Mouse (Mus musculus) ovary, adult 18-20 months (tissue): Measurements from ENCODE around the gene Ednrb.

Experiments used
- DNase-seq: peaks from one replicate; pipeline ENCODE4 v3.0.0; 2022; ENCODE audit warnings: low spot score, mixed read lengths

Ednrb gene

DNA sequence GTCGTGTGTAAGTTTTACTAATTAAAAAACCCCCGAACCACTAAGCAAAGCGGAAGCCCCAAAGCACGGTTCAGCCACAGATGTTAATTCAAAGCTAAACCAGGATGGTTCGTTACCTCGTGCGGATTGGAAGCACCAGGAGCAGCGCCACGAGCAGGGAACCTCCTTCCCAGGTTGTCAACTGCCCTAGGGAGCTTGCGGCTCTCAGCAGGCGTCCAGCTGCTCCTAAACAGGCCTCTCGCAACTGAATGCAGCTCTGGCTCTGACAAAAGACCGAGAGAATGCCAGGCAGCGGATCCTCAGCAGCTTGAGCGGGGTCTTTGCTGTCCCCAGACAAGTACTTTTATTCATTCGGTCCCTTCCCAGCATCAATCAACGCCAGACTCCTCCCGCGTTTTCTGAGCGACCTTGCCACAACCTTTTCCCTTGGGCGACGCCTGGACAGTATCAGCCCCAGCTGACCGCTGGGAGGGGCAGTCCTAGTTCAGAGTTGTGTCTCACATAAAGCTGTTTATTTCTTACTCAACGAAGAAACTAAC, at the start of gene Ednrb:
TSS of gene Ednrb (minus strand) at position 392 of the 539 bp plus-strand sequence.
- DNase-seq, result no peak

DNA sequence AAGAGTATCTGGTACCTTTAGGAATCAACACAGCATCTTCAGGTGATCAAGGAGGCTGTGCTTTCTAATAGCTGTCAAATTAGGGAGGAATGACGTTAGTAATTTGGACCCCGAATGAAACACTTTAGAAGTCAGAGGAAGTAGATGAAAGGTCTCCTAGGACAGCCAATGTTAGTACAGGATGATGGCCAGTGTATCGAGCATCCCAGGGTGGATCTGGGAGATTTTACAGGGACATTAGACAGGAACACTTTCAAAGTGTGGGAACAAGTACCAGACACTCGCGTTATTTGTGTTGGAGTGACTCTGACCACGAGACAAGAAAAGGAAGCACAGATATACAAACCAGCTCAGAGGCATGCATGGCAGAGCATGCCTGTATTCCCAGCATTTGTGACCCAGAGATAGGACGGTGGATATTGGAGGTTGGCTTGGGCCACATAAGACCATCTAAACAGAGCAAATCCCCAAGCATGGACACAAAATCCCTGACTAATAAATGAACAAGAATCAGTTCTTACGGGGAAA, 48.3 kb upstream of the Ednrb start:
- DNase-seq, result no peak

GRCm38 (mm10) chr14:103890761-103891160, 46.6 kb upstream of the Ednrb start:
- no peak for DNase-seq

DNA sequence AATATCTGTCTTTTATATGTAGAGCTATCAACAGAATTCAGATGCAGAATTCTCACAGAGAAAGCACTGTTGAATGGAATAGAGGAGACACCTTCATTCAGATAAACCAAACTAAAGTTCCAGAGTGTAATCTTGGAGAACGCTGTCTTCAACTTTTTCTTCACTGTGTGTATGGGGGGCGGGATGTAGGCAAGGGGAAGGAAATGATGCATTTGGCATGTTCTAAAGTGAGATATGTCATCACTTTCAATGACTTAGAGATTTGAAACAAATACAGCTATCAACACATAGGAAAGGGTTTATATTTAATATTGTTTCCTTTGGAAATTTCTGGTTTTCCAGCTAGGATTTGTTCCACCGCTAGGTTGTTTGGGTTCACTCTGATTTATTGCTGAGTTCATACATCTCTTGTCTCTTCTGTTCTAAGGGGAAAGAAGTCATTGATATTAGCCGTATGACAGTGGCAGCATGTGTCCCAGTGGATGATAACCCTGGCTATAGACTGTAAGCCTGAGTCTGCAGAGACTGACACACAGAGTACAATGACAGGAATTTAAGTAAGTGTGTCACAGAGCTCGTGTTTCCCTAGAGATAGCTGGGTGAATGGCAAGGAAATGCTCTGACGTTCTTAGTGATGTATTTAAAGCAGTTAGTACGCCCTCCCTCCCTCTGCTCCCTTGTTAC, 40.8 kb upstream of the Ednrb start:
- no peak for DNase-seq

- DNase-seq, result no peak
Measured at GRCm38 (mm10) chr14:103882943-103883342, 38.7 kb upstream of the Ednrb start.

DNA sequence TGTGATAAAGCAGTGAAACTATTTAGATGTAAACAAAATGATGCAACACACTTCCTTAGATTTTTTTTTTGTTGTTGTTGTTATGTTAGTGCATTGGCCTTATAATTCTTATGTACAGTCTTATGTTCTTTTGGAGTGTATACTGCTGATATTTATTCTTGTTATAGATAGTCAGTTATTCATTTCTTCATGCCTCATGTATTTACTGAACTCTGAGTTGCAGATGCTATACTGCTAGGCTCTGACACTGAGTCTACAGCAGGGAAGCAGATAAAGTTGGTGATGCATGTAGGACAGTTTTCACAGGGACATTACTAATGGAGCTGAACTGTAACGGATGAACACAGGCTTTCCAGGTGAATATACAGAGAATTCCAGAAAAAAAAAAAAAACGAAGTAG, 32.9 kb upstream of the Ednrb start:
- no peak for DNase-seq

GRCm38 (mm10) chr14:103876598-103876997, 32.4 kb upstream of the Ednrb start:
- DNase-seq, result no peak

GRCm38 (mm10) chr14:103866636-103867035, 22.4 kb upstream of the Ednrb start:
- no peak for DNase-seq

GRCm38 (mm10) chr14:103865226-103865625, 21.0 kb upstream of the Ednrb start:
- DNase-seq, result no peak

GRCm38 (mm10) chr14:103850071-103850845, 6.1 kb upstream of the Ednrb start:
- no peak for DNase-seq

- no peak for DNase-seq
Measured at GRCm38 (mm10) chr14:103845716-103846115, 1.5 kb upstream of the Ednrb start.

- DNase-seq, result no peak
Measured at GRCm38 (mm10) chr14:103844944-103845343, 742 bp upstream of the Ednrb start.

DNA sequence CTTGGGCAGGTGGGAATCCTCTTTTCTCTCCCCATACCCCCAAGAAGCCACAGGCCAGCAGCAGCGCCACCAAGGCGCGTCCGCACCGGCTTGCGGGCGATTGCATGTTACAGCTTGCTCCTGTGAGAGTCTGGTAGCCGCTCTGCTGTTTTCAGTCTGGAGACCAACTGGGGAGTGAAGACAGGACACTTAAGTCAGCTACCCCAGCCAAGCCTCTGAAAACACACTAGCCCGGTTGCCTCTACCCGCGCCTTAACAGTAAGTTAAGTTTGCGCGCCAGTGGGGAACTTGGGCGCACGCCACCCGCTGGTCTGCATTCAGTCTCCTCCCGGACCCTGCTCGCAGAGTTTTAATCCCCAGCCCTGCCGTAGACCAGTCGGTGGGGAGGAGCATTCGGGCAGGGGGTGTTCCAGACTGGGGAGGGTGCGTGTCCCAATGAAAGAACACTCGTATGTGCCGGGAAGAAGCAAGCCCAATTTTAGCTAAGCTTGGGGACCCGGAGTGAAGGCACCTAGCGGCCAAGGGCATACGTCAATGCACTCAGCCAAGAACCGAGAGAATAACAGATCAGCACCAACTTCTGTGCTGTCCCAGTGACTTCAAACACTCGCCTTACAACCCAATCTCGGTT, 716 bp downstream of the Ednrb start:
- DNase-seq, result peak; percentile 6

DNA sequence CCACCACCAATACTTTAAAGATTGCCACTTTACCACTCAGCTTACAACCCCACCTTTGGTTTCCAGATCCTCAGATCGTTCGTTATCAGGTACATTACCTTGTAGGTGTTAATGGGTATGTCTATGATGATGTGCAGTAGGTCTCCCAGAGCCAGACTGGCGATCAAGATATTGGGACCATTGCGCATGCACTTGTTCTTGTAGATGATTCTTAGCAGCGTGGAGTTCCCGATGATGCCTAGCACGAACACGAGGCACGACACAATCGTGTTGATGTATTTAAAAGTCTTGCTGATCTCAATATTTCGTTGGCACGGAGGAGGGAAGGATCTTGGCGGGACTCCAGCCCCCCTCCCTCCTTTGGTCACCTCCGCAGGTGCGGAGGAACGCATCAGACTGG, 1.3 kb downstream of the Ednrb start:
- DNase-seq, result no peak

GRCm38 (mm10) chr14:103840436-103840835, 3.8 kb downstream of the Ednrb start:
- no peak for DNase-seq

DNA sequence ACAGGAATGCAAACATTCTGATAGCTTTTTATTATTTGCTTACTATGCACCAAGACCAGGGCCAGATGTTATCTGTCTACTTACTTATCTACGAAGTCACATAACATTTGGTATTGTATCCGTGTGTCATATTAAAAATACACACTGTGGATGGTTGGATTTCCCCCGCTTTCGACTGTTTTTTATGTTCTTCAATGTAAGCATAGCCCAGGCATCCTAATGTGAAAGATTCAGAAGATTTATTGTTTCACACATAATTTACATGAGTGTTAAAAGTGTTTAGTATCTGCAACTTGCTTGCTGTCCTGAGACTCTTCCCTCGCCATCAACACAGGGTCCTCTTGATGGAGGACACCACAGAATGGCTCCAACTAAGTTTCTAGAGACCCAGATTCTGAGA, 5.3 kb downstream of the Ednrb start:
- no peak for DNase-seq

- no peak for DNase-seq
Measured at GRCm38 (mm10) chr14:103834589-103834988, 9.6 kb downstream of the Ednrb start.

DNA sequence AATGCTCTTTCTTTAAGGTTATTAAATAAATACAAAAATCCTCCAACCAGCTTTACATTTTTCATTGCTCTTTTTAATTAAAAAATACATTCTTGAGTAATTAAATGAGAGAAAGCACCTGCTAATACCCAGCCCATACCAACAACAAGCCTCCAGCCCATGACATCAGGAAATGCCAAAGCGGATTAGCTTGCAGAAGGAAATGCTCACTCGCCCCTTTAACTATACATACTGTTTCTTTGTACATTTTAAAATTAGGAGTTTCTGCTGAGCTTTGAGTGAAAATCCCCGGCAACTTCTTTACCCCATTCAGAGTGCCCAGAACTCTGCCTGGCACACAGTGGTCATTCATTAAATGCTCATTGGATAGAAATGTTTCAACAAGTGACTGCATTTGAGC, 10.1 kb downstream of the Ednrb start:
- DNase-seq, result no peak

- DNase-seq, result no peak
Measured at GRCm38 (mm10) chr14:103832472-103832871, 11.7 kb downstream of the Ednrb start.

DNA sequence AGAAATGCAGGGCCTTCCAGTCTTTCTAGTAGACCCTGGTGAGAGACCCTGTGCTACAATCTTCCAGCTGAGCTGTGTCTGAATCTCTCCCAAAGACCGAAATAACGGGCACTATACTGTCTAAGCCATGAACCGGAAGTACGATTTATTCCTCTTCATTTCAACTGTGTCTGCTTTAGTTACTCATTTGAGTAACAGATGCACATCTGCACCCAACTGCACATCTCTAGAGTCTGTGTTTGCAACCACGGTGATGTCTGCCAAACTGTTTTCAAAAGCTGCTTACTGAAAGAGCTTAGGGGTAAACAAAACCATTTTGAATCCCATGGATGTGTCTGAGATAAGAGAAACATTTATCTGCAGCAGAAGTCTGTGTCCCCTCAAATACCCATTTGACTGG, 13.2 kb downstream of the Ednrb start:
- no peak for DNase-seq

DNA sequence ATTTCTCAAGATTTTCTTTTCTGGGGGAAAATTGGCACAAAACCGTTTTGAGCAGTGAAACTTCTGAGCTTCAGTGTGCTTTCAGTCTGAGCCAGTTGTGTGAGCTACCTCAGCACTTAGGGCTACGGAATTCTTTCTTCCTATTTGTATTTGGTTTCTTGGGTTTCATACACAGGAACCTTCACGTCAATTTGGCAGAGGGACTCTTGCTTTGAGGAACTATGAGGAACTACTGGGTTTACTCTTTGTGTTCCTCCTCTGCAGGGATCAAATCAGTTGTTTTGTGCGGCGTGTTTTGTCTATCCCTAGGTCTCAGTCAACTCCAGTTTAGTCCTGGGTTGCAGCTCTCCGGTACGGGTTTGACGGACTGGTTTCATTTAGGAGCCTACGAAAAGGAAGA, 17.9 kb downstream of the Ednrb start:
- DNase-seq, result no peak

- no peak for DNase-seq
Measured at GRCm38 (mm10) chr14:103825934-103826333, 18.3 kb downstream of the Ednrb start.

DNA sequence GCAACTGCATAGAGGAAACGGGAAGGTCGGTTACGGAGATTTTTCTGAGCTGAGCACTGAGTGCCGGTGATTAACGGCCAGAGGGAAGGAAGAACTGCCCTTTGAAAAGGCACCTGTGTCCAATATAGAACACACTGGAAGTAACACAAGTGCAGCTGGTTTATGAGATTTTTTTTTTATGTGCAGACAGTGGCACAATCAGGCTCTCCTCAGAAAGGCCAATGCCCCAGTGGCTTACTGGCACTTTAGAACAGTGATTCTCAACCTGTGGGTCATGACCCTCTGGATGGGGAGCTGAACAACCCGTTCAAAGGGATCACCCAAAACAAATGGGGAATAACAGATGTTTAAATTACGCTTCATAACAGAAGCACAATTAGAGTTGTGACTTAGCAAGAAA, 20.7 kb downstream of the Ednrb start:
- no peak for DNase-seq
